Mouse (Mus musculus) heart, embryonic 14.5 days (tissue): ENCODE data around the gene Afg3l1. TPM values are rescaled to one million over a fixed set of nuclear protein-coding genes. Genes with fewer than 3 reads are reported as not detected.

ENCODE experiments used
- polyA plus RNA-seq: library from polyadenylated mRNA; unstranded; fragments of >200 nt; fragmentation: Nextera tagmentation; extraction: Ambion mirVana; gene quantifications from 2 replicates; pipeline ENCODE4 v1.2.1, GENCODE M21; 2014

Gene Afg3l1
- polyA plus RNA-seq, 1 experiment from 2014 or later, result 29.9 TPM

Other genes starting within 250 kb of the Afg3l1 start
- gene Spata2l, start 241.7 kb upstream of the Afg3l1 start, polyA plus RNA-seq, result 1.9 and 2.8 TPM in 2 replicates
- 13.0 and 15.5 TPM in 2 replicates for gene Zfp276, start 223.7 kb upstream of the Afg3l1 start, polyA plus RNA-seq
- gene Vps9d1, start 223.6 kb upstream of the Afg3l1 start, polyA plus RNA-seq, result 20.5 and 21.1 TPM in 2 replicates
- gene Fanca, start 159.3 kb upstream of the Afg3l1 start, polyA plus RNA-seq, result 16.5 and 19.4 TPM in 2 replicates
- 0.77 and 0.85 TPM in 2 replicates for gene Spire2, start 145.2 kb upstream of the Afg3l1 start, polyA plus RNA-seq
- gene Tcf25, start 104.2 kb upstream of the Afg3l1 start, polyA plus RNA-seq, result 149 and 163 TPM in 2 replicates
- 0.07 TPM in 1 of 2 replicates, not detected in the other for gene Mc1r, start 70.8 kb upstream of the Afg3l1 start, polyA plus RNA-seq
- 1.5 and 6.1 TPM in 2 replicates for gene Tubb3, start 66.5 kb upstream of the Afg3l1 start, polyA plus RNA-seq
- gene Def8, start 54.4 kb upstream of the Afg3l1 start, polyA plus RNA-seq, result 31.7 and 32.4 TPM in 2 replicates
- gene Dbndd1, start 37.6 kb downstream of the Afg3l1 start, polyA plus RNA-seq, result 1.0 and 1.1 TPM in 2 replicates
- 13.6 and 13.9 TPM in 2 replicates for gene Gas8, start 40.9 kb downstream of the Afg3l1 start, polyA plus RNA-seq
- 10.0 and 11.4 TPM in 2 replicates for gene Rhou, start 176.0 kb downstream of the Afg3l1 start, polyA plus RNA-seq